Mouse (Mus musculus) CH12.LX (cell line): ENCODE data around the gene Nek6. TPM values are rescaled to one million over a fixed set of nuclear protein-coding genes. Genes with fewer than 3 reads are reported as not detected.
A peak's percentile ranks its signal among the peaks of the same experiment; 100 is the strongest.

ENCODE experiments used
- DNase-seq: peaks from one replicate; pipeline ENCODE4 v3.0.0-alpha.2; 2013; ENCODE audit errors: extremely low read depth
- H3K27ac ChIP-seq: 2 replicates; pipeline ENCODE4 v1.5.1; 2012; ENCODE audit warnings: low read depth, mild to moderate bottlenecking, control low read depth, moderate library complexity; ENCODE audit not compliant: insufficient read depth
- H3K27me3 ChIP-seq: replicated peaks from 2 replicates; pipeline ENCODE3; 2012; ENCODE audit warnings: inconsistent platforms
- H3K36me3 ChIP-seq, 2 experiments: replicated peaks in 1 of 2; 2 replicates each; pipeline versions ENCODE3 to v1.6.1; 2012; ENCODE audit warnings: inconsistent platforms in 1 of 2, low read length in 1 of 2, mild to moderate bottlenecking in 1 of 2, mixed read lengths in 1 of 2, moderate library complexity in 1 of 2; ENCODE audit not compliant: control insufficient read depth in 1 of 2, insufficient read depth in 1 of 2
- H3K4me1 ChIP-seq, 2 experiments: 2 replicates each; pipeline ENCODE4 v1.6.1; 2012; ENCODE audit warnings: inconsistent platforms in 1 of 2, moderate library complexity in 1 of 2; ENCODE audit not compliant: insufficient read depth in 2 of 2, control insufficient read depth in 1 of 2
- H3K4me2 ChIP-seq: 2 replicates; pipeline ENCODE4 v1.6.1; 2012; ENCODE audit warnings: low read depth, mild to moderate bottlenecking, control low read depth; ENCODE audit not compliant: poor library complexity, insufficient read depth, severe bottlenecking
- H3K4me3 ChIP-seq, 3 experiments: fragments of 150-350 bp in 1 of 3; sonication (generic) in 1 of 3; replicated peaks in 1 of 3; 2 replicates each; pipeline versions ENCODE3 to v1.5.1; 2011 to 2012; ENCODE audit warnings: low read depth in 2 of 3, low read length in 2 of 3, mild to moderate bottlenecking in 2 of 3, moderate library complexity in 2 of 3, control low read depth in 1 of 3, improper control_type of control experiment in 1 of 3, inconsistent platforms in 1 of 3, mixed read lengths in 1 of 3; ENCODE audit not compliant: poor library complexity in 1 of 3
- H3K79me2 ChIP-seq: replicated peaks from 2 replicates; pipeline ENCODE4 v1.6.1; 2012; ENCODE audit warnings: mild to moderate bottlenecking, moderate library complexity; ENCODE audit not compliant: control insufficient read depth, poor library complexity, insufficient read depth, severe bottlenecking; ENCODE audit errors: extremely low read depth
- H3K9ac ChIP-seq: 2 replicates; pipeline ENCODE4 v1.6.1; 2012; ENCODE audit warnings: low read depth, mild to moderate bottlenecking, control low read depth, moderate library complexity; ENCODE audit not compliant: insufficient read depth
- H3K9me3 ChIP-seq: replicated peaks from 2 replicates; pipeline ENCODE3; 2012; ENCODE audit warnings: low read length, inconsistent platforms, mixed read lengths
- BHLHE40 ChIP-seq: IDR thresholded peaks from 2 replicates; pipeline ENCODE4 v1.6.1; 2011; ENCODE audit warnings: mild to moderate bottlenecking, low read depth, low read length, improper control_type of control experiment
- CTCF ChIP-seq, 2 experiments: IDR thresholded peaks in 1 of 2; conservative IDR thresholded peaks in 1 of 2; 2 replicates each; pipeline ENCODE4 v1.5.1; 2011 to 2012; ENCODE audit warnings: low read depth in 2 of 2, low read length in 2 of 2, improper control_type of control experiment in 1 of 2, inconsistent platforms in 1 of 2, mild to moderate bottlenecking in 1 of 2, moderate library complexity in 1 of 2
- E2F4 ChIP-seq: IDR thresholded peaks from 2 replicates; pipeline ENCODE4 v1.6.1; 2011; ENCODE audit warnings: low read depth, low read length, improper control_type of control experiment; ENCODE audit not compliant: insufficient replicate concordance
- EP300 ChIP-seq: IDR thresholded peaks from 2 replicates; pipeline ENCODE4 v1.6.1; 2011; ENCODE audit warnings: low read length, improper control_type of control experiment
- ETS1 ChIP-seq: conservative IDR thresholded peaks from 2 replicates; pipeline ENCODE4 v1.6.1; 2012; ENCODE audit warnings: low read depth, mild to moderate bottlenecking, inconsistent platforms, low read length, improper control_type of control experiment, moderate library complexity
- HCFC1 ChIP-seq: IDR thresholded peaks from 2 replicates; pipeline ENCODE4 v1.6.1; 2012; ENCODE audit warnings: low read depth, mild to moderate bottlenecking, inconsistent platforms, low read length, improper control_type of control experiment
- IRF4 ChIP-seq: IDR thresholded peaks from 2 replicates; pipeline ENCODE4 v1.6.1; 2014; ENCODE audit warnings: low read depth, mild to moderate bottlenecking, inconsistent platforms, low read length, improper control_type of control experiment
- JUN ChIP-seq: IDR thresholded peaks from 2 replicates; pipeline ENCODE4 v1.6.1; 2011; ENCODE audit warnings: low read depth, mild to moderate bottlenecking, low read length, improper control_type of control experiment, moderate library complexity; ENCODE audit not compliant: insufficient read depth
- MAFK ChIP-seq: IDR thresholded peaks from 2 replicates; pipeline ENCODE4 v1.6.1; 2011; ENCODE audit warnings: low read length, improper control_type of control experiment; ENCODE audit not compliant: insufficient replicate concordance
- MAX ChIP-seq: IDR thresholded peaks from 2 replicates; pipeline ENCODE4 v1.6.1; 2011; ENCODE audit warnings: low read length, improper control_type of control experiment
- MEF2A ChIP-seq: IDR thresholded peaks from 2 replicates; pipeline ENCODE4 v1.6.1; 2014; ENCODE audit warnings: low read depth, mild to moderate bottlenecking, inconsistent platforms, low read length, improper control_type of control experiment, borderline replicate concordance
- MYC ChIP-seq: IDR thresholded peaks from 2 replicates; pipeline ENCODE4 v1.6.1; 2011; ENCODE audit warnings: low read depth, mild to moderate bottlenecking, improper control_type of control experiment, low read length
- NELFE ChIP-seq: IDR thresholded peaks from 2 replicates; pipeline ENCODE4 v1.6.1; 2011; ENCODE audit warnings: low read depth, low read length, improper control_type of control experiment
- NRF1 ChIP-seq: IDR thresholded peaks from 2 replicates; pipeline ENCODE4 v1.6.1; 2014; ENCODE audit warnings: low read depth, mild to moderate bottlenecking, inconsistent platforms, low read length, improper control_type of control experiment, moderate library complexity
- POLR2A ChIP-seq: IDR thresholded peaks from 2 replicates; pipeline ENCODE4 v1.6.1; 2011; ENCODE audit warnings: low read depth, mild to moderate bottlenecking, improper control_type of control experiment, low read length
- POLR2AphosphoS2 ChIP-seq: IDR thresholded peaks from 2 replicates; pipeline ENCODE4 v1.6.1; 2011; ENCODE audit warnings: low read depth, low read length, improper control_type of control experiment
- SMC3 ChIP-seq: IDR thresholded peaks from 2 replicates; pipeline ENCODE4 v1.6.1; 2011; ENCODE audit warnings: low read depth, low read length, improper control_type of control experiment
- TBP ChIP-seq: conservative IDR thresholded peaks from 2 replicates; pipeline ENCODE4 v1.6.1; 2011; ENCODE audit warnings: low read depth, low read length, improper control_type of control experiment
- UBTF ChIP-seq: IDR thresholded peaks from 2 replicates; pipeline ENCODE4 v1.6.1; 2012; ENCODE audit warnings: low read depth, mild to moderate bottlenecking, inconsistent platforms, low read length, improper control_type of control experiment, moderate library complexity
- USF1 ChIP-seq: IDR thresholded peaks from 2 replicates; pipeline ENCODE4 v1.6.1; 2014; ENCODE audit warnings: low read depth, mild to moderate bottlenecking, inconsistent platforms, low read length, improper control_type of control experiment
- USF2 ChIP-seq: conservative IDR thresholded peaks from 2 replicates; pipeline ENCODE4 v1.6.1; 2011; ENCODE audit warnings: low read depth, low read length, improper control_type of control experiment
- ZC3H11A ChIP-seq: IDR thresholded peaks from 2 replicates; pipeline ENCODE4 v1.6.1; 2012; ENCODE audit warnings: low read depth, mild to moderate bottlenecking, inconsistent platforms, low read length, improper control_type of control experiment
- ZMIZ1 ChIP-seq: IDR thresholded peaks from 2 replicates; pipeline ENCODE4 v1.6.1; 2012; ENCODE audit warnings: low read depth, mild to moderate bottlenecking, inconsistent platforms, low read length, improper control_type of control experiment
- ZNF384 ChIP-seq: IDR thresholded peaks from 2 replicates; pipeline ENCODE4 v1.6.1; 2012; ENCODE audit warnings: low read depth, low read length, improper control_type of control experiment, inconsistent platforms
- dilution Hi-C: fragments of 300-500 bp; cut with MboI; formaldehyde crosslinking; loops from 2 replicates; pipeline ENCODE4 v1.14.3; 2020; ENCODE audit warnings: low sequenced_read_pairs; ENCODE audit not compliant: extremely low pct_unique_long_range_greater_than_20kb, extremely low pct_ligation_motif_present
- in situ Hi-C: fragments of 300-500 bp; cut with MboI; formaldehyde crosslinking; loops from 3 replicates; pipeline ENCODE4 v1.14.3; 2019; ENCODE audit warnings: low sequenced_read_pairs, low pct_ligation_motif_present, low pct_unique_long_range_greater_than_20kb, mixed read lengths
- polyA plus RNA-seq: library from polyadenylated mRNA; unstranded; fragments of >175 nt; gene quantifications from 2 replicates; pipeline ENCODE4 v1.2.1, GENCODE M21; 2012; ENCODE audit warnings: low read depth; ENCODE audit not compliant: insufficient read length
- total RNA-seq, 2 experiments: library from RNA; depleted of rRNA; stranded (reverse); fragments of 300-350 nt in 1 of 2; fragments of >200 nt in 1 of 2; gene quantifications; 2 replicates each; pipeline ENCODE4 v1.2.3; 2012 to 2014

Gene Nek6
- total and polyA plus RNA-seq, 3 experiments, result 31.0 to 39.9 (median 36.7) TPM

DNA sequence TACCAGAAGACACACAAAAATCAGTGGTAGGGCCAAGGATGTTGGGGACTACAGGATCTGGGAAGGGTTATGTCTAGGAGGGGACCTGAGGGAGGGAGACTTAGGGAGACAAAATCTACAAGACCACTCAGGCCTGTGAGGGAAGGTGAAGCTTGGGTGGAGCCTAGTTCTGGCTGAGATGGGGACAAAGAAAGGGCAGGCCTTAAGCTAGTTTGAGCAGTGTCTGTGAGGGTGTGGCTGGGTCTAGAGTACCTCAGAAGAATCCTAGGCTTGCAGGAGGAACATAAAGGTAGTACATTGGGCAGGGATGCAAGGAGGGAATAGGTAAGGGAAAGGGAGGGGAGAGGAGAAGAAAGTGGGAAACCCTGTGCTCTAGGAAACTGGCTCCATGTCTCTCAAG is 32.9 kb downstream of the Nek6 start:
- DNase-seq, result no peak
- no peak overlapping the region for H3K9ac ChIP-seq
- 0 out of 2 replicates have a peak overlapping the region, but pooled peaks have one; percentile 12 for H3K4me2 ChIP-seq
- H3K79me2 ChIP-seq, result peaks cover 7% of the 10 kb centered on the region
- no peak for TF ChIP-seq USF1
- TF ChIP-seq POLR2AphosphoS2, result no peak
- TF ChIP-seq USF2, result no peak
- peaks cover 0 to 12% of the 10 kb centered on the region in 2 experiments for H3K36me3 ChIP-seq
- in situ Hi-C loops, result no loop called here
- peaks cover 69 to 99% of the 10 kb centered on the region in 2 experiments for H3K4me1 ChIP-seq
- no peaks in the 10 kb centered on the region for H3K9me3 ChIP-seq
- peak overlapping the region; percentile 25; the same call in 1 of the 2 replicates for H3K27ac ChIP-seq
- H3K27me3 ChIP-seq, result no peaks in the 10 kb centered on the region
- no peak overlapping the region for H3K4me3 ChIP-seq
- dilution Hi-C loops, result no loop called here

DNA sequence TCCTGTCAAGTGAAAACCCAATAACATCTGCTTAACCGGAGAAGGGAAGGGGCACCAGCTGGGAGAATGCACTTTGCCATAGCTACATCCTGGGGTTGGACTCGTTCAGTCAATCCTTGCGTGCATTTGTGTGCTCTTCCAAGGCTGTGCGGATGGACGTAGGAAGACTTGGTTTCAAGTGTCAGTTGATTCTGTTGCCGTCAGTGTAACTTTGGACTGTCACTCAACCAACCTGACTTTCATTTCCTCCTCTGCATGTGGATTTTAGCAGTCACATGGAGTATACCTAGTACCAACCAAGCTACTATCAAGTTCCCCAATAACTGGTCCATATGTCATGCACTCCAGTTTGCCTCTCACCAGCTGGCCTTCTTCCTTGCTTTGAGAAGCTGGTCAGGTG is 33.5 kb downstream of the Nek6 start:
- Histone ChIP-seq H3K27me3 (no peaks in the 10 kb centered on the region), H3K27ac (peak overlapping the region; percentile 25; the same call in 1 of the 2 replicates), H3K4me3 (no peak overlapping the region), H3K36me3 (peaks cover 0 to 17% of the 10 kb centered on the region in 2 experiments), H3K4me2 (0 out of 2 replicates have a peak overlapping the region, but pooled peaks have one; percentile 12), H3K4me1 (peaks cover 64 to 97% of the 10 kb centered on the region in 2 experiments), H3K9ac (no peak overlapping the region; the same call in 1 of the 2 replicates), H3K79me2 (peaks cover 3% of the 10 kb centered on the region), H3K9me3 (no peaks in the 10 kb centered on the region)
- dilution Hi-C loops (no loop called here), in situ Hi-C loops (no loop called here)
- DNase-seq, result peak; percentile 55
- TF ChIP-seq IRF4, result peak; percentile 71
- peak; percentile 14; the same call in 1 of the 2 replicates for TF ChIP-seq EP300
- peak; percentile 81 for TF ChIP-seq MAX
- peak; percentile 94 for TF ChIP-seq MYC
- TF ChIP-seq BHLHE40, result peak; percentile 40; the same call in 1 of the 2 replicates
- no peak for TF ChIP-seq MEF2A
- no peak for TF ChIP-seq UBTF
- TF ChIP-seq POLR2AphosphoS2, result no peak

DNA sequence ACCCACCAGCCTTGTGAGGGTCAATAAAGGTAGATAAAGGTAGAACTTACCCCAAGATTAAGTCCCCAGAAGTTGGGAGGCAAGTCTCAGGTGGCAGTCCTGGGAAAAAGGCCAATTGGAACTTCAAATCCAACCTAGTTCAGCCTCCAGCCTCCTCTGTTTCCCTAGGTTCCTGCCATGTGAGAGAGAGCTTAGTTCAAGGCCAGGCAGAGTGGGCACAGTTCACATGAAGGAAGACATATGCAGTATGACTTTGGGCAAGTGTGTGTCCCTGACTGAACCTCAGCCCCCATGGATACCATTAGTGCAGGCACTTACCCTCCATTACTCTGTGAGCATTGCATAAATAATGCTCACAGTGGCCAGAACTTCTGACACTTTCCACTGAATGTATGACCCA is 34.3 kb downstream of the Nek6 start:
- H3K4me2 ChIP-seq, result no peak overlapping the region
- no peak for DNase-seq
- H3K27ac ChIP-seq, result no peak overlapping the region
- peaks cover 6 to 24% of the 10 kb centered on the region in 2 experiments for H3K36me3 ChIP-seq
- no peaks in the 10 kb centered on the region for H3K9me3 ChIP-seq
- TF ChIP-seq ZMIZ1 (no peak), ZNF384 (no peak), CTCF (conservative IDR thresholded peaks at IDR 0.05 in 1 of 2, IDR thresholded peaks at IDR 0.05 in 1 of 2; ENCODE audit: low read depth in 2 of 2, low read length in 2 of 2) (no peak), E2F4 (no peak), NRF1 (no peak), MYC (no peak), MEF2A (no peak), ETS1 (no peak), MAX (no peak), NELFE (no peak), MAFK (no peak), SMC3 (no peak), TBP (no peak), JUN (no peak), USF1 (no peak), ZC3H11A (no peak), POLR2A (no peak), HCFC1 (no peak), POLR2AphosphoS2 (no peak), UBTF (no peak)
- peaks cover 57 to 89% of the 10 kb centered on the region in 2 experiments for H3K4me1 ChIP-seq
- dilution Hi-C loops, result no loop called here
- in situ Hi-C loops, result no loop called here
- no peaks in the 10 kb centered on the region for H3K27me3 ChIP-seq
- H3K9ac ChIP-seq, result no peak overlapping the region
- H3K79me2 ChIP-seq, result no peaks in the 10 kb centered on the region; the same call in 1 of the 2 replicates
- no peak overlapping the region for H3K4me3 ChIP-seq
